Mouse (Mus musculus) ovary, adult 18-20 months (tissue): ENCODE measurements at regions not wholly inside any gene's neighbourhood (a gene's known extent, or its start where the extent isn't known, plus 50 kb on each side); places are given as distances from the start of the nearest gene placed in this dataset.

Experiments
- DNase-seq: peaks from one replicate; pipeline ENCODE4 v3.0.0; 2022; ENCODE audit warnings: low spot score, mixed read lengths

- DNase-seq, result no peak
These were observed 247.4 kb downstream of the Epha4 start for GRCm38 (mm10) chr1:77267311-77268003.

- DNase-seq, result no peak
These were observed 239.6 kb downstream of the Epha4 start for GRCm38 (mm10) chr1:77275297-77275696.

GRCm38 (mm10) chr1:77279566-77279965, 235.3 kb downstream of the Epha4 start:
- no peak for DNase-seq

GRCm38 (mm10) chr1:77280373-77281038, 234.4 kb downstream of the Epha4 start:
- DNase-seq, result no peak

GRCm38 (mm10) chr1:77281741-77282140, 233.1 kb downstream of the Epha4 start:
- no peak for DNase-seq

- DNase-seq, result no peak
These were observed 216.2 kb downstream of the Epha4 start for GRCm38 (mm10) chr1:77298713-77299132.

GRCm38 (mm10) chr1:77300806-77301205, 214.1 kb downstream of the Epha4 start:
- DNase-seq, result no peak

- no peak for DNase-seq
These were observed 210.1 kb downstream of the Epha4 start for GRCm38 (mm10) chr1:77304770-77305169.

GRCm38 (mm10) chr1:77307745-77308144, 207.1 kb downstream of the Epha4 start:
- DNase-seq, result no peak

- DNase-seq, result no peak
These were observed 201.8 kb downstream of the Epha4 start for GRCm38 (mm10) chr1:77313119-77313518.

- DNase-seq, result no peak
These were observed 199.5 kb downstream of the Epha4 start for GRCm38 (mm10) chr1:77315347-77315746.

GRCm38 (mm10) chr1:77316198-77316597, 198.7 kb downstream of the Epha4 start:
- no peak for DNase-seq
